Mouse (Mus musculus): ENCODE data around the gene Olfr1012. TPM values are rescaled to one million over a fixed set of nuclear protein-coding genes. Genes with fewer than 3 reads are reported as not detected.
"Not testable (repeated sequence)": the region's sequence is repeated elsewhere in the genome, so short reads cannot be mapped to it uniquely, and the experiment has no call there.

Olfr1012 gene
- polyA plus RNA-seq (2012; rRNA removed), result not detected in 2 replicates

- WGBS, result 53% methylated on average over 1 of the region's 1 CpGs
These were observed at the start of gene Olfr1012 for GRCm38 (mm10) chr2:85762666-85763065. Gene Olfr1012, minus strand, starts transcription at chr2:85762766.

GRCm38 (mm10) chr2:85804501-85804900 is 41.9 kb upstream of the Olfr1012 start:
- WGBS, result 85% methylated on average over 4 of the region's 4 CpGs
- no peak for DNase-seq (ENCODE audit: low read depth, low spot score)

More at GRCm38 (mm10) chr2:85762666-85763065, at the start of gene Olfr1012:
- no peak for DNase-seq (ENCODE audit: low read depth, low spot score)

- DNase-seq (ENCODE audit: low read depth, low spot score), result no peak
- WGBS, result 87% methylated on average over 2 of the region's 2 CpGs
These were observed 39.9 kb upstream of the Olfr1012 start, which contains the start of gene Olfr1016 for GRCm38 (mm10) chr2:85802444-85802843. Gene Olfr1016, minus strand, starts transcription at chr2:85802544.

GRCm38 (mm10) chr2:85792331-85792730 is 29.8 kb upstream of the Olfr1012 start:
- DNase-seq (ENCODE audit: low read depth, low spot score), result no peak

GRCm38 (mm10) chr2:85781717-85782116 is 19.2 kb upstream of the Olfr1012 start, which contains the start of gene Olfr1015:
Gene Olfr1015, plus strand, starts transcription at chr2:85782017.
- no peak for DNase-seq (ENCODE audit: low read depth, low spot score)

More at GRCm38 (mm10) chr2:85792331-85792730, 29.8 kb upstream of the Olfr1012 start:
- 58% methylated on average over 2 of the region's 2 CpGs for WGBS

GRCm38 (mm10) chr2:85772413-85772812 is 9.8 kb upstream of the Olfr1012 start, which contains the start of gene Olfr1014:
Gene Olfr1014, plus strand, starts transcription at chr2:85772713.
- no peak for DNase-seq (ENCODE audit: low read depth, low spot score)

GRCm38 (mm10) chr2:85766798-85767197 is 4.2 kb upstream of the Olfr1012 start, which contains the start of gene Olfr1013:
Gene Olfr1013, plus strand, starts transcription at chr2:85767098.
- no peak for DNase-seq (ENCODE audit: low read depth, low spot score)

GRCm38 (mm10) chr2:85753822-85754221 is 8.7 kb downstream of the Olfr1012 start:
- WGBS, result 79% methylated on average over 4 of the region's 4 CpGs
- DNase-seq (ENCODE audit: low read depth, low spot score), result no peak

GRCm38 (mm10) chr2:85725793-85726192 is 36.8 kb downstream of the Olfr1012 start:
- no peak for DNase-seq (ENCODE audit: low read depth, low spot score)
- WGBS, result 9% methylated on average over 3 of the region's 3 CpGs

- WGBS, result 76% methylated on average over 1 of the region's 1 CpGs
- no peak for DNase-seq (ENCODE audit: low read depth, low spot score)
These were observed 47.4 kb downstream of the Olfr1012 start, which contains the start of gene Olfr1009 for GRCm38 (mm10) chr2:85715119-85715518. Gene Olfr1009, plus strand, starts transcription at chr2:85715419.

GRCm38 (mm10) chr2:85711159-85711558 is 51.4 kb downstream of the Olfr1012 start:
- DNase-seq (ENCODE audit: low read depth, low spot score), result no peak
- 7% methylated on average over 1 of the region's 1 CpGs for WGBS

- WGBS, result 6% methylated on average over 2 of the region's 2 CpGs
- DNase-seq (ENCODE audit: low read depth, low spot score), result not testable (repeated sequence)
These were observed 51.9 kb downstream of the Olfr1012 start for GRCm38 (mm10) chr2:85710680-85711079.

Other genes with a start within 250 kb of the Olfr1012 start
- gene 4833423E24Rik, start 243.7 kb downstream of the Olfr1012 start, polyA plus RNA-seq (2012; rRNA removed), result not detected in 2 replicates
- gene Olfr996, start 183.6 kb downstream of the Olfr1012 start, polyA plus RNA-seq (2012; rRNA removed), result not detected in 2 replicates
- not detected in 2 replicates for gene Olfr998, start 173.8 kb downstream of the Olfr1012 start, polyA plus RNA-seq (2012; rRNA removed)
- gene Olfr1000, start 150.9 kb downstream of the Olfr1012 start, polyA plus RNA-seq (2012; rRNA removed), result not detected in 2 replicates
- gene Olfr1002, start 112.1 kb downstream of the Olfr1012 start, polyA plus RNA-seq (2012; rRNA removed), result not detected in 2 replicates
- gene Olfr154, start 98.3 kb downstream of the Olfr1012 start, polyA plus RNA-seq (2012; rRNA removed), result not detected in 2 replicates
- gene Olfr1006, start 84.0 kb downstream of the Olfr1012 start, polyA plus RNA-seq (2012; rRNA removed), result not detected in 2 replicates
- gene Olfr1008, start 73.3 kb downstream of the Olfr1012 start, polyA plus RNA-seq (2012; rRNA removed), result not detected in 2 replicates
- not detected in 2 replicates for gene Olfr1009, start 47.3 kb downstream of the Olfr1012 start, polyA plus RNA-seq (2012; rRNA removed)
- gene Olfr1013, start 4.3 kb upstream of the Olfr1012 start, polyA plus RNA-seq (2012; rRNA removed), result not detected in 2 replicates
- gene Olfr1014, start 9.9 kb upstream of the Olfr1012 start, polyA plus RNA-seq (2012; rRNA removed), result not detected in 2 replicates
- not detected in 2 replicates for gene Olfr1015, start 19.3 kb upstream of the Olfr1012 start, polyA plus RNA-seq (2012; rRNA removed)
- gene Olfr1016, start 39.8 kb upstream of the Olfr1012 start, polyA plus RNA-seq (2012; rRNA removed), result not detected in 2 replicates
- gene Olfr1018, start 55.7 kb upstream of the Olfr1012 start, polyA plus RNA-seq (2012; rRNA removed), result not detected in 2 replicates
- not detected in 2 replicates for gene Olfr1019, start 82.7 kb upstream of the Olfr1012 start, polyA plus RNA-seq (2012; rRNA removed)
- not detected in 2 replicates for gene Olfr1020, start 84.3 kb upstream of the Olfr1012 start, polyA plus RNA-seq (2012; rRNA removed)
- not detected in 2 replicates for gene Olfr1022, start 105.8 kb upstream of the Olfr1012 start, polyA plus RNA-seq (2012; rRNA removed)
- not detected in 2 replicates for gene Olfr1023, start 122.9 kb upstream of the Olfr1012 start, polyA plus RNA-seq (2012; rRNA removed)
- gene Olfr1024, start 142.3 kb upstream of the Olfr1012 start, polyA plus RNA-seq (2012; rRNA removed), result not detected in 2 replicates
- not detected in 2 replicates for gene Olfr1025-ps1, start 152.4 kb upstream of the Olfr1012 start, polyA plus RNA-seq (2012; rRNA removed)
- not detected in 2 replicates for gene Olfr1026, start 158.8 kb upstream of the Olfr1012 start, polyA plus RNA-seq (2012; rRNA removed)
- gene Olfr1028, start 187.7 kb upstream of the Olfr1012 start, polyA plus RNA-seq (2012; rRNA removed), result not detected in 2 replicates
- not detected in 2 replicates for gene Olfr1029, start 211.1 kb upstream of the Olfr1012 start, polyA plus RNA-seq (2012; rRNA removed)
- not detected in 2 replicates for gene Olfr1030, start 216.5 kb upstream of the Olfr1012 start, polyA plus RNA-seq (2012; rRNA removed)
- gene Olfr1031, start 227.5 kb upstream of the Olfr1012 start, polyA plus RNA-seq (2012; rRNA removed), result not detected in 2 replicates
- not detected in 2 replicates for gene Olfr1032, start 242.8 kb upstream of the Olfr1012 start, polyA plus RNA-seq (2012; rRNA removed)